Mouse (Mus musculus) liver, embryonic 14.5 days (tissue): Measurements from ENCODE around the gene Col4a3.

ENCODE experiments used
- CTCF ChIP-seq: IDR thresholded peaks from 2 replicates; pipeline ENCODE4 v1.5.1; 2016; ENCODE audit warnings: antibody characterized with exemption, low read depth, control low read depth
- EP300 ChIP-seq: IDR thresholded peaks from 2 replicates; pipeline ENCODE4 v1.6.1; 2016; ENCODE audit warnings: antibody characterized with exemption, low read depth

DNA sequence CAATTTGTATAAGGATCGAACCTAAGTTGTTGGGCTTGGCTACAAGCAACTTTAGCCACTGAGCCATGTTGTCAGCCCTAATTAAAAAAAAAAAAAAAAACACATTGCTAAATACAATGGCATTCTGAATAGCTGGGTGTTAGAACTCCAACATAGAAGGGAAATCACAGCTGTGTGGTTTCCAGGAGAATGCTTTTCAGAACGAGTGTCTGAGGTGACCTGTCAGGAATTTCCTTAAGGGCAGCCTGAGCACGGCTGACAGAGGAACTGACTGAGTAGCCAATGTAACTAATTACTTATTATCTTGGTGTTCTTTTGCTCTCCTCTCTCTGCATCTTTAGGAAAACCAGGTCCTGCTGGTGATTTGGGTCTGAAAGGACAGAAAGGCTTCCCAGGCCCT is 109.2 kb downstream of the Col4a3 start:
- no peak for TF ChIP-seq CTCF
- no peak for TF ChIP-seq EP300
